Mouse (Mus musculus) olfactory bulb, adult 2 months (tissue): ENCODE results near the gene Mctp1.

Experiments used
- CTCF ChIP-seq: fragments of 200-500 bp; IDR thresholded peaks from 2 replicates; pipeline ENCODE4 v1.5.1; 2012; ENCODE audit warnings: low read depth, mild to moderate bottlenecking, low read length, moderate library complexity; ENCODE audit not compliant: insufficient read depth
- POLR2A ChIP-seq: fragments of 200-500 bp; IDR thresholded peaks from 2 replicates; pipeline ENCODE4 v1.6.1; 2012; ENCODE audit warnings: mild to moderate bottlenecking, low read depth, low read length, moderate library complexity; ENCODE audit not compliant: insufficient read depth

DNA sequence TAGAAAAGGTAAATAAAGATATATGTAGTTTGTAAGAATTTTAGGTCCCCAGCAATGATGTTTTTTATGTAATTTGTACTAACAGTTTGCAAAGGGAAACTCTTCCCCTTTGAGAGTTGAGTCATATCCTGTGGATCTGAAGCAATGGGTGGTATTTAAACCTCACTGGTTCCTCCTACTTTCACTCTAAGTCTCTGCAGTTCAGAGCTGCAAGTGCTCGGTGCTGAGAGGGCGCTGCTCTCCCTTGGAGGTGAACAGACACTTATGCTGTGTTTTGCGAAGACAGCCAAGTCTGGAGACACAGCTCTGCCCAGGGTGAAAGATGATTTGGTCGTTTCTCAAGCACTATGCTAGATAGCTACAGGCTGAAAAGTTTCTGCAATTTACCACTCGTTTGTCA is 195.1 kb downstream of the Mctp1 start:
- TF ChIP-seq POLR2A (no peak), CTCF (no peak)
